Mouse (Mus musculus): ENCODE results near the gene Zc3h12c.

The Zc3h12c gene

GRCm38 (mm10) chr9:52167863-52168685 is at the start of gene Zc3h12c:
Gene Zc3h12c, minus strand, starts transcription at chr9:52168572.
- peak; percentile 54 for DNase-seq

DNA sequence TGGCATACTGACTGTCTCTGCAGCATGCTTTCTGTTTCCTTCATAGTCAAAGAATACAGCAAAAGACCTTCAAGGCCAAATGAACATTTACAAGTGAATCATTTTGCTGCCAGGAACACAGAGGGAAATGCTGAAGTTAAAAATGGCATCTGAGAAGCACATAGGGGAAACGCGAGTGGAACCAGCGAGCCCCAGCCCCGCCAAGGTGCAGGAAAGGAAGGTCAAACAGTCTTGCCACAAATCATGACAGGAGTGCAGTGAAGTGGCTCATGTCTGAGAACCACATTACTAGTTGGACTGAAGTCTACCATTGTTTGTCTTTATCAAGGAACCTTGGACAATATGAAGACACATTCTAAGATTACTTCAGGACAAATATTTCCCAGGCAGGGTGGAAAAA is 49.3 kb upstream of the Zc3h12c start:
- DNase-seq, result no peak

GRCm38 (mm10) chr9:52215291-52215690 is 46.9 kb upstream of the Zc3h12c start:
- no peak for DNase-seq

- no peak for DNase-seq
These were observed 44.0 kb upstream of the Zc3h12c start for GRCm38 (mm10) chr9:52212416-52212815.

GRCm38 (mm10) chr9:52208510-52209030 is 40.2 kb upstream of the Zc3h12c start:
- no peak for DNase-seq

- DNase-seq, result no peak
These were observed 34.8 kb upstream of the Zc3h12c start for GRCm38 (mm10) chr9:52203189-52203588.

- no peak for DNase-seq
These were observed 31.9 kb upstream of the Zc3h12c start for GRCm38 (mm10) chr9:52200271-52200670.

DNA sequence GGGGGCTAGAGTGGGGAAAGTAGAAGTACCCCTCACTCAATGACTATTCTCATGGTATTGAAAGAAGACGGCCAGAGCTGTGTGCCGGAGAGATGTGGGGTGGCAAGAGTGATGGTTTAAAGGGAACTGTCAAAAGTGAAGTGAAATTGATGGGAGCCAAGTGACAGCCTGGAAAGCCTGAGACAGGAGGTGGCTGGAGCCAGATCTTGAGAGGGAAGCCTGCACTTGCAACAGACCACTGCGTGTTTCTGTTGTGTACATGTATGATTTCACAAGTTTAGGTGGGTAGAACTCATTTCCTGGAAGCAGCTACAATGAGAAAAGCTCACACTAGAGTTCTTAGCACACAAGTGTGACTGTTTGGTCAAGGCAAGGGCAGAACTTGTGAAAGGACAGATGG is 27.5 kb upstream of the Zc3h12c start:
- no peak for DNase-seq

DNA sequence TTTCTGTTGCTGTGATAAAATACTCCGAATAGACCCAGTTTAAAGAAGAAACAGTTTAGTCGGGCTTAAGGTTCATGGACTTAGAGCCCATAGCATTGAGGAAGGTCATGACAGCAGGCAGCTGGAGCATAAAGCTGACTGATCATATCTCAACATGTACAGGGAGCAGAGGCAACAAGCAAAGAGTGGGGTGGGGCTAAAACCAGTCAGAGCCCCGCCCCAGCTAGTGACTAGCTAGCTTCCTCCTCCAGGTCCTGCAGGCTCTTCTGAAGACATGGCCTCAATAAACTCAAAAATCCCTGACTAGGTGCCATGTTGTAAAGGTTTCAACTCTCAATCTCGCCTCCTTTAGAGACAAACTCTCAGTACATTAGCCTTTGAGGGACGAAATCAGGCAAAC is 25.5 kb upstream of the Zc3h12c start:
- no peak for DNase-seq

DNA sequence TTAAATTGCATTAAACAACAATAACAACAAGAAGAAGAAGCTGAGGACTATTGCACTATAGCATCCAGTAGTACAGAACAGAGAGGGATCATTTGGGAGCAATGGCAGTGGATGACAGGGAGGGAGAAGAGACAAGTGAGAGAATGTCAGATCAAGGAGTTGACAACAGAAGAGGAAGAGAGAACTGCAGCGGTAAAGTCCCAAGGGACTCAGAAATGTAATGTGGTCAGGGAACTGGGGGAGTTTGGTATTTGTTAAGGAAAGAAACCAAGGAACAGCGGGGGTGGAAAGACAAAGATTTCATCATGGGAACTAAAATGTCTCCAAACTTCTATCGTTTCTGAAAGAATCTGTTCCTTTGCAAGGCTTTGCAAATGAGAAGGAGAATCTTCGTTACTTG is 22.5 kb upstream of the Zc3h12c start:
- no peak for DNase-seq

DNA sequence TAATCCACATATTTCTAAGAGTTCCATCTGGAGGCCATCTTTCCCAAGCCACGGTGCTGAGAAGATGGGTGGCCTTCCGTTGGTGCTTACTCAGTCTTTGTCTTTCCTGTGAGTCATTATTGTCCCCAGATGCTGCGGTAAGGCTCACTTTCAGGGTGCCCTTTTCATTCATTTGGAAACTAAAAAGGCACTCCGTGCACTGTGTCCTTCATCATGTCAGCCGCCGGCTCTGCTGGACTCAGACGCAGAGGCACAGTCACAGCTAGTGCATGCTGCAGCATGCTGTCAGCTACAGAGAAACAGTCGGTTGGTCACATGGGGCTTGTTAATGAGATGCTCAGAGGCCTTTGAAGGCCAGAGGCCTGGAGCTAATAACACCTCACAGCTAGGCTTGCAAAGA is 19.7 kb upstream of the Zc3h12c start:
- no peak for DNase-seq

DNA sequence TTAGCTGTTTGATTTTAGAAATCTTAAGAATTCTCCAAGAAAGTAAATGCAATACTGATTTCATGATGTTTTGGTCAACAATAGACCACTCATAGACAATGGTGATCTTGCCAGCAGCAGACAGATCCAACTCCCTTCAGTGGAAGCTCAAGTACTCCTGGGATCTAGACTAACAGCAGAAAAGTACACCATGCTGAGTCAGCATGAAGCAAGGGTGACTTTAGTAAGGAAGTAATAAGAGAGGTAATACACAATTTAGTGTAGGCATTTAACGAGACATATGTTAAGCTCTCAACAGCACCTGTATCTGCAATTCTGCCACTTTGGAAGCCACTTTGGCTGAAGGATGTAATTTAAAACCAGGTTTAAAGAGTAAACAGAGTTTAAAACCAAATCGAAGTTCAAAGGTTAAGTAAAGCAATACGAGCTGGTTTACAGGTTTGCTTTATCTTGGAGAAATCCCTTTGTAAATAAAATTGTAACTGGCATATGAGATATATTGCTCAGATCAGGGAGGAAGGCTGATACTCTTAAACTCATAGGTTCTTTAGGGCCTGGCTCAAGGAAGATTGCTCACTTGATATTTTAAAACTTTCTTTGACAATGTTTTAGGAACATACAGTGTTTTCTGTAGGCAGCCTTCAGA is 18.0 kb upstream of the Zc3h12c start:
- DNase-seq, result no peak

GRCm38 (mm10) chr9:52181419-52181818 is 13.0 kb upstream of the Zc3h12c start:
- DNase-seq, result no peak

- DNase-seq, result no peak
These were observed 12.5 kb upstream of the Zc3h12c start for GRCm38 (mm10) chr9:52180851-52181250.

GRCm38 (mm10) chr9:52175257-52175859 is 7.0 kb upstream of the Zc3h12c start:
- no peak for DNase-seq

DNA sequence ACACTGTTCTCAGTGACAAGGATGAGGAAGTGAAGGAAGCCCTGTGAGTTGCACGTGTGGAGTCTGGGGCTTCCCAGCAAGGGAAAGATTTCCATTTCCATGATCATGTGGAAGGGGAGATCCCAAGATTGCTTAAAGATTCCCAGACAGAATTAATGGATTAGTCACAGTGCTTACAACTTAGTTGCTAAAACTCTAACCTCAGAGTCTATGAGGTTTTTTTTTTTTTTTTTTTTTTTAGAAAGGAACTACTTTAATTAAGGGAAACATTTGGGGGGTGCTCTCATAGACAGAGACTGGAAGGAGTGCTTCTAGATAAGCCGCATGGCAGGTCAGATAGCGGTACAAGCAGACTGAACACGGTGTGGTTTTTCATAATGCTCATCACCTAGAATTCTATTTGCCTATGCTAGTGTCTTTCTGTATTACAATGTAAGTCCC is 6.3 kb upstream of the Zc3h12c start:
- DNase-seq, result no peak

GRCm38 (mm10) chr9:52173937-52174336 is 5.6 kb upstream of the Zc3h12c start:
- no peak for DNase-seq

DNA sequence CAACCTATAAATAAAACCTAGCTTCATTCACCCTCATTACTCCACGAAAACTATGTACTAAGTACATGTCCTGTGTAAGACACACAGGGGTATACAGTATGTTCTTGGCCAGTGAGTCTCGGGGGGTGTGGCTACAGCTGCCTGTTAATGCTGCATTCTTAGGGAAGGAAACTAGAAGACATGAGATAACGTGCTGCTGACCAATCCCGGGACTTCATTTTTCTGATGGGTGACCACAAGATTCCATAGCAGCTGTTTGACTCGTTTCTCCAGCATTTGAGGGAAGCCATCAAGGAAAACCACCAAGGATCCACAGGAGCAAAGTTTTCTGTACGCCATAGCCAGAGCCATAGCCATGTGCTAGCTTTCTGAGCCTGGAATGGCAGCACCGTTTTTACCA is 4.2 kb upstream of the Zc3h12c start:
- no peak for DNase-seq

- no peak for DNase-seq
These were observed 2.3 kb upstream of the Zc3h12c start for GRCm38 (mm10) chr9:52170671-52171070.

DNA sequence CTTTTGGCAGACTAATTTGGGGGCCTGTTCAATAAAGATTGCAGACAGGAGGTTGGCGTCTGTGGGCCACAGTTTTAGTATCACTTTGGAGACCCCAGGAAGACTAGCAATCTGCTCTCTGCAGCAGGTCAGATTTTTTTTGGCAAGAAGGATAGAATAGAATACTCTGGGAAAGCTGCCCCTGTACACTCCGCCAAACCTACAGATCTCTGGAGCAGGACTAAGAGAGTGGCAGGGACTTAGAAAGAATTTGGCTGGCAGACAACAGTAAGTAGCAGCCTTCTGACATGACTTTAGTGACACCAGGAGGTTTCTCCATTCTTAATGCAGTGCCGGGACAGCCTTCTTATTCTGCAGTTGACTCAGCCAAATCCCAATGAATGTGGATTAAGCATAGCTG is 1.8 kb upstream of the Zc3h12c start:
- DNase-seq, result no peak

DNA sequence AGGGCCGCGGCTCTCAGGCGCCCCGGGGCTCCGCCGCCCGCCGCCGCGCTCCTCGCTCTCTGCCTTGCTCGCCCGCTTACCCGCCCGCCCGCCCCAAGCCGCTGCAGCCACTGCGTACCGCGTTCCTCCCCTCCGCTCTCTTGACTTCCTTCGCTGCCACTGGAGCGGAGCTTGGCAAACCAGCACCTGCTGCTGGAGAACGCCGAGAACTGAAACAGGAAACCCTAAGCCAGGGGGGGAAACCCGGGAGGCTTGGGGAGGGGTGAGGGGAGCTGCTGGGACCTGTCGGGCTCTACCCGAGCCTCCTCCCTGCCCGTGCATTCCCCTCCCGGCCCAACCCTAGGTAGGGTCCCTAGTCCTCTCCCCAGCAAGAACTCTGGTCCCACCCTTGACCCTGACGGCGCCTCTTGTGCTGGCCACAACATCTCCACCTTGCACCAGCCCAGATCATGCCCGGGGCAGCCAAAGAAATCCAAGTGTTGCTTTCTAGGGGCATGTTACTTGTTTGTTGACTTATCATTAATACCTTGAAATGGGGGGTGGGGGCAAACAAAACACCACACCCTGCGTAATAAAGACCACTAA is 406 bp upstream of the Zc3h12c start:
- DNase-seq, result peak; percentile 84 to 88

DNA sequence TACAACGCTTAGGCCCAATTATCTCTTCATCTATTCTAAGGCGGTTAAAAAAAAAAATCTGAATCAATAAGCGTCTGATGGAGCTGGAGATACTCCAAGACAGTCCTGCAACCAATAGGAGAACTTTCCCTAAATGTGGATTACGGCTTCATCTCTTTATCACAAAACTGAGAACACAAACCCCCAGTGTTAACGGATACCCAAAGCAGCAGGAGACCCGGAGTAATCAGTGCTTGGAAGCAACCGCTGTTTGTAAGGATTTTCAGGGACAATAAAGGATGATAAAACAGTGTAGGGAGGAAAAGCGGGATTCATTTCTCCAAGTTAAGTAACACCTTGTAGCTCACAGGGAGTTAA is 888 bp downstream of the Zc3h12c start:
- DNase-seq, result no peak

DNA sequence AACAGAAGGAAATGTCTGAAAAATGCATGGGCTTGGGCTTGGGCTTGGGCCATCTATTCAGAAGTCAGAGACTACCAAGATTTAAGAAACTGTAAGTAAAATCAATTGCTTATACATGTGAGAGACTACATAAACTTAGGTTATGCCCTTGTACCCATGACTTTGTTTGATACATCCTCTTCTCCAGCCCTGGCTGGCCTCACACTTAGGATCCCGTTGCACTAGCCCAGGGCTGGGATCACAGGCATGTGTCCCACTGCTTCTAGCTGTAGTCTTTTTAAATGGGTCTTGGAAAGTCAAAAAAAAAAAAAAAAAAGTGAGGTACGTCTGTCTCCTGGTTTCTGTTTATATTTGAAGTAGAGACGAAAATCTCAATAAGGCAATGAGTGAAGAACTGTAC is 1.3 kb downstream of the Zc3h12c start:
- DNase-seq, result no peak
